Mouse (Mus musculus) stomach, embryonic 14.5 days (tissue): Measurements from ENCODE around the gene Ank3. TPM values are rescaled to one million over a fixed set of nuclear protein-coding genes. Genes with fewer than 3 reads are reported as not detected.
A peak's percentile ranks its signal among the peaks of the same experiment; 100 is the strongest.

Source experiments
- ATAC-seq: fragments of 200-750 bp; cut with Nextera tagmentation; 2 replicates; pipeline ENCODE4 v1.8.0; 2017; ENCODE audit warnings: low read depth, moderate TSS enrichment; ENCODE audit not compliant: insufficient number of reproducible peaks, insufficient read depth, low FRiP score
- H3K27ac ChIP-seq: fragments of 300-500 bp; sonication (generic); 2 replicates; pipeline ENCODE4 v1.5.1; 2014; ENCODE audit warnings: mild to moderate bottlenecking, low read length, moderate library complexity, mixed read lengths
- H3K27me3 ChIP-seq: fragments of 300-500 bp; sonication (generic); 2 replicates; pipeline ENCODE4 v1.6.1; 2014; ENCODE audit warnings: low read length, control low read depth, mixed read lengths; ENCODE audit not compliant: control insufficient read depth, insufficient read depth
- H3K36me3 ChIP-seq: fragments of 300-500 bp; sonication (generic); 2 replicates; pipeline ENCODE4 v1.6.1; 2014; ENCODE audit warnings: mild to moderate bottlenecking, control low read depth, low read length, moderate library complexity, mixed read lengths; ENCODE audit not compliant: control insufficient read depth, insufficient read depth
- H3K4me1 ChIP-seq: fragments of 300-500 bp; sonication (generic); 2 replicates; pipeline ENCODE4 v1.6.1; 2014; ENCODE audit warnings: low read length, control low read depth, mixed read lengths; ENCODE audit not compliant: control insufficient read depth, insufficient read depth
- H3K4me2 ChIP-seq: fragments of 300-500 bp; sonication (generic); replicated peaks from 2 replicates; pipeline ENCODE4 v1.6.1; 2014; ENCODE audit warnings: low read depth, low read length, control low read depth
- H3K4me3 ChIP-seq: fragments of 300-500 bp; sonication (generic); 2 replicates; pipeline ENCODE4 v1.5.1; 2014; ENCODE audit warnings: low read depth, low read length, control low read depth
- H3K9ac ChIP-seq: fragments of 300-500 bp; sonication (generic); replicated peaks from 2 replicates; pipeline ENCODE4 v1.6.1; 2014; ENCODE audit warnings: low read depth, mild to moderate bottlenecking, control low read depth, low read length, moderate library complexity, mixed read lengths
- H3K9me3 ChIP-seq: fragments of 300-500 bp; sonication (generic); 2 replicates; pipeline ENCODE4 v1.6.1; 2016; ENCODE audit warnings: low read depth, low read length, control low read depth; ENCODE audit not compliant: control insufficient read depth
- WGBS: fragments of 180-500 bp; shearing (Covaris S2); extraction: QIAGEN DNeasy Blood & Tissue Kit; methylation state at CpG from one replicate; pipeline ENCODE4 v1.1.7; 2014; 5-methylcytosine and 5-hydroxymethylcytosine counted together
- polyA plus RNA-seq: library from polyadenylated mRNA; unstranded; fragments of >200 nt; fragmentation: Nextera tagmentation; extraction: Ambion mirVana; gene quantifications from 2 replicates; pipeline ENCODE4 v1.2.1, GENCODE M21; 2014

The Ank3 gene
- polyA plus RNA-seq, 1 experiment from 2014 or later: 46.1 TPM

DNA sequence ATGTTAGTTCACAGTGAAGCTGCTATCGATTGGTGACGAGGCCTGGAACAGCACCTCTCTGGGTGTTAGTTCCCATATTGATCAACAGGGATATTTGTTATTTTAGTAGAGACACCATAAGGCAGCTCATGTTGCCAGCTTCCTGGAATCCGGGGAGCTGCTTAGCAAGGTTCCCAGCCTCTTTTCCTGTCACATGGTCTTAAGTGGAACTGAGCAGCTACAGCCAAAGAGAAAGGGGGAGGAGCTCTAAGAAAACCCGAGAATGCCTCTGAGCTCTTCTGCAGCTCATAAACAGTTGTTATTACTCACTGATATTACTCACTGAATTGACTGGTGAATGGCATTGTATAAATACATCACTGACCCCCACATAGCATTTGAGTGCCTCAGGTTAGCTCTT, 318.3 kb downstream of the Ank3 start:
- H3K4me3 ChIP-seq: no peak overlapping the region
- whole genome bisulfite sequencing: 56% methylated on average over 4 of the region's 4 CpGs
- H3K27me3 ChIP-seq: no peaks in the 10 kb centered on the region
- no peak overlapping the region for H3K9ac ChIP-seq
- H3K4me1 ChIP-seq: peaks cover 5% of the 10 kb centered on the region; the same call in 1 of the 2 replicates
- H3K27ac ChIP-seq: no peak overlapping the region
- no peaks in the 10 kb centered on the region for H3K9me3 ChIP-seq
- no peaks in the 10 kb centered on the region for H3K36me3 ChIP-seq
- H3K4me2 ChIP-seq: no peak overlapping the region
- peak; percentile 14; the same call in 1 of the 2 replicates for ATAC-seq

DNA sequence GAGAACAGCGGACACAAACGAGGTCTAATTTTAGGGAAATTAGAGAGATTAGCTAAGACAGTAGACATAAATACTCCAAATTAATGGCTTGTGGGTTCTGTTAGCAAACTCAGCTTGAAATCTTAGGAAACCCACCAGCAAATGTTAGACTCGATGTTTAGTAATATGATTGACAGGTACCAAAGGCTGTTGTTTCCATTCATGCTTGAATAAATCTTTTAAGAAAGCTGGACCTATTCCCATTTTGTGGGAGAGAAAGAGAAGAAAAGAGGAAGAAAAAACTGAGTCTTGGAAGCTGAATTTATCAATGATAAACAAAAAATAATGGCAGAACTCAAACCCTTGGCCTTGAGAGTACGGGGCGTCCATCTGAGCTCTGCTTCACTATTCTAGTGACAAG, 320.8 kb downstream of the Ank3 start:
- no peak overlapping the region for H3K9ac ChIP-seq
- WGBS: 77% methylated on average over 5 of the region's 5 CpGs
- H3K4me2 ChIP-seq: no peak overlapping the region
- peaks cover 5% of the 10 kb centered on the region; the same call in 1 of the 2 replicates for H3K4me1 ChIP-seq
- no peak for ATAC-seq
- no peak overlapping the region for H3K4me3 ChIP-seq
- no peaks in the 10 kb centered on the region for H3K27me3 ChIP-seq
- no peaks in the 10 kb centered on the region for H3K36me3 ChIP-seq
- H3K27ac ChIP-seq: no peak overlapping the region
- no peaks in the 10 kb centered on the region for H3K9me3 ChIP-seq

DNA sequence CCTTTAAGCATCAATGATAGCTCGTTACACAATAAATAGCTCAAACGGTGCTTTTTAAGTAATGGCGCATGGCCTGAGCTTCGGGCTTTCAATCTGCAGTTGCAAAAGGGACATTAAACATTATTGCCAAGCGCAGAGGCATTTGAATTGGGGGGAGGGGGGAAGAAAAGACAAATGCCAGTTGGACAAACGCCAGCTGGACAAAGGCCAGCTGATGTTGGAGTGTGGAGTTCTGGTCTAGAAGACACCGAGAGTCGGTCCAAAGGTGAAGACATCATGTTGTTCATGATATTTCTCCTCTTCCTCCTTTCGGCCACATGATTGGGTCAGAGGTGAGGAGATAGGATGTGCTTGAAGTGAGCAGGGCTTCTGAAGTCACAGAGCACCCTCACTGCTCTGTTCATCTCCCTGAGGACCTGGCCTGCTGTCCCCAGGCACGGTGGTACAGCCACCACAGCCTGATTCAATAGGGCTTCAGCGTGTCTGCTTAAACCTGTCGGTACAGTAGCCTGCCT, 321.4 kb downstream of the Ank3 start:
- Histone ChIP-seq H3K36me3 (no peaks in the 10 kb centered on the region), H3K4me2 (no peak overlapping the region), H3K9me3 (no peaks in the 10 kb centered on the region), H3K4me1 (peaks cover 5% of the 10 kb centered on the region; the same call in 1 of the 2 replicates), H3K4me3 (no peak overlapping the region), H3K27me3 (no peaks in the 10 kb centered on the region), H3K27ac (no peak overlapping the region), H3K9ac (no peak overlapping the region)
- ATAC-seq: no peak
- WGBS: 51% methylated on average over 12 of the region's 12 CpGs

DNA sequence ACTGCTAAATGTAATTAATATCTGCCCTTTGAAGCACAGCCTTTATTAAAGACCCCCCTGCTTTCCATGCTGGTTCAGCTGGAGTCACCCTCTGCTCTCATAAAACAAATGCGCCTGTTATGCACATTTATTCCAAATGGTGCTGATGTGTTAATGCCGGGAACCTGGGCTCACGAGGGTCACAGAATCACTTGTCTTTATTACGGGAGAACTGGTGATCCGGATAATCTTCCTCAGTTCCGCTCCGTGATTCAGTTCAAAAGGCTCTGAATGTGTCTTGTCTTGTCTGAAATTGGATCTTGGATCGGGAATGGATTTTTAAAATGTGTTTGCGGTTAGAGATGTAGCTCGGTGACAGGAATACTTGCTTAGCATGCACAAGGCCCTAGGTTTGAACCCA, 321.9 kb downstream of the Ank3 start:
- no peak overlapping the region for H3K4me3 ChIP-seq
- H3K27me3 ChIP-seq: no peaks in the 10 kb centered on the region
- 83% methylated on average over 10 of the region's 10 CpGs for WGBS
- H3K9ac ChIP-seq: no peak overlapping the region
- H3K27ac ChIP-seq: no peak overlapping the region
- H3K4me1 ChIP-seq: peaks cover 5% of the 10 kb centered on the region; the same call in 1 of the 2 replicates
- no peaks in the 10 kb centered on the region for H3K36me3 ChIP-seq
- no peak for ATAC-seq
- no peaks in the 10 kb centered on the region for H3K9me3 ChIP-seq
- H3K4me2 ChIP-seq: no peak overlapping the region

DNA sequence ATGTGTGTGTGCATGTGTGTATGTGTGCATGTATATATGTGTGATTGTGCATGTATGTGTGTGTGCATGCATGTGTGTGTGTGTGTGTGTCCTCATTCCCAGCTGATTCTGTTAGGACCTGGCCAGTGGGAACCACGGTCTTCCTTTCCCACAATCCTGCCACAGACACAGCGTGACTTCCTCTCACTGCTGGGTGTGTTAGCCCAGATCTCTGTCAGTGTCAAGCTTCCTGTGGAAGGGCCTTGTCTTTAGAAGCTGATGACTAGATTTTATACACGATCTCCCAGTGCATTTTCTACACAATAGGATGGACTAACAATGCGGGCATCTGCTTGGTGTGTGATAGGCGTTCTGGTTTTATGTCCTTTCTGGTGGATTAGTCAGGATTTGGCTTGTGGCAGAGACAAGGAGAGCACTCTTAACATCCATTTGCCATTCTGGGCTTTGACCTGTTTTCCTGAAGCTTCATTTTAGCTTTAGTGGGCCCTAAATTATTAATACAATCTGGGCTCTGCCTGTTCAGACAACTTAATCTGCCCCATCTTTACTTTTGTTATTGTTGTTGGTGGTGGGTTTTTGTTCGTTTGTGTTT, 322.4 kb downstream of the Ank3 start:
- no peak overlapping the region for H3K9ac ChIP-seq
- H3K4me1 ChIP-seq: peaks cover 5% of the 10 kb centered on the region; the same call in 1 of the 2 replicates
- H3K27me3 ChIP-seq: no peaks in the 10 kb centered on the region
- no peak overlapping the region for H3K27ac ChIP-seq
- WGBS: 80% methylated on average over 6 of the region's 6 CpGs
- no peak overlapping the region for H3K4me2 ChIP-seq
- no peaks in the 10 kb centered on the region for H3K36me3 ChIP-seq
- ATAC-seq: no peak
- no peak overlapping the region for H3K4me3 ChIP-seq
- no peaks in the 10 kb centered on the region for H3K9me3 ChIP-seq

DNA sequence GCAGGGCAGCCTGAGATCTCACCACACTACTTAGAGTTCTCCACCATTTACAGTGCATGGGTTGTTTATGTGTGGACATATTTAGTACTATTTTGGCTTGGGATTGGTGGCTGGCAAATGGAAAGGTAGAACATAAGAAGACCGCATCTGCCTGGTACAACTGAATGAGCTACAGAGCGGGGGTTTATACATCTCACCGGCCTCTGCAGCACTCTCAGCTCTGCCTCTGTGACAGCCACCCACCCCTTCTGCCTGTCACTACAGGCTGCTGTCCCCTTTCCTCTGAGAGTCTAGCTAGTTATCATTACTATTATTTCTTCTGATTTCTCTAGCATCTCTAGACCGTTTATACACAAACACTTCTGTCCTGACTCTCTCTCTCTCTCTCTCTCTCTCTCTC, 325.6 kb downstream of the Ank3 start:
- no peak for ATAC-seq
- H3K4me2 ChIP-seq: no peak overlapping the region
- 84% methylated on average over 4 of the region's 4 CpGs for WGBS
- no peak overlapping the region for H3K27ac ChIP-seq
- peaks cover 5% of the 10 kb centered on the region; the same call in 1 of the 2 replicates for H3K4me1 ChIP-seq
- no peaks in the 10 kb centered on the region for H3K27me3 ChIP-seq
- no peaks in the 10 kb centered on the region for H3K36me3 ChIP-seq
- H3K9me3 ChIP-seq: no peaks in the 10 kb centered on the region
- no peak overlapping the region for H3K9ac ChIP-seq
- no peak overlapping the region for H3K4me3 ChIP-seq

DNA sequence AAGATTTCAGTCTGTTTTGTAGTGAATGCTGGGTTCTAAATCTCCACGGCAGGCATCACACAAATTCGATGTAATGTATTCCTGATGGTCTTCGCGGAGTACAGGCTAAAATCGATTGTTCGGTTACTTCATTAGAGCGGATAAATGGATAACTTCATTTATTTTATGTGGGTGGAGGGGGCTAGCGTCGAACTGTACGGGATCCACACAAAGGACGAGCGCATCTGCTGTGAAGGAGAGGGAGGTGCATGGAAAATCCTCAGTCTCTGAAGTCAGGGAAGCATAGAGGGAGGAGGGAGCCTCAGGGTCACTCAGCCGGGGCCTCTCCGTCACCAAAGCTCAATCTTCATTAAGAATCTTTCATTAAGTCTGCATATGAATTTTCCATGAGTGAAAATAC, 326.5 kb downstream of the Ank3 start:
- no peak overlapping the region for H3K27ac ChIP-seq
- H3K4me3 ChIP-seq: no peak overlapping the region
- no peak for ATAC-seq
- H3K9me3 ChIP-seq: no peaks in the 10 kb centered on the region
- H3K4me2 ChIP-seq: no peak overlapping the region
- H3K36me3 ChIP-seq: no peaks in the 10 kb centered on the region
- no peaks in the 10 kb centered on the region for H3K27me3 ChIP-seq
- WGBS: 88% methylated on average over 14 of the region's 14 CpGs
- H3K9ac ChIP-seq: no peak overlapping the region
- H3K4me1 ChIP-seq: peaks cover under 1% of the 10 kb centered on the region; the same call in 1 of the 2 replicates

DNA sequence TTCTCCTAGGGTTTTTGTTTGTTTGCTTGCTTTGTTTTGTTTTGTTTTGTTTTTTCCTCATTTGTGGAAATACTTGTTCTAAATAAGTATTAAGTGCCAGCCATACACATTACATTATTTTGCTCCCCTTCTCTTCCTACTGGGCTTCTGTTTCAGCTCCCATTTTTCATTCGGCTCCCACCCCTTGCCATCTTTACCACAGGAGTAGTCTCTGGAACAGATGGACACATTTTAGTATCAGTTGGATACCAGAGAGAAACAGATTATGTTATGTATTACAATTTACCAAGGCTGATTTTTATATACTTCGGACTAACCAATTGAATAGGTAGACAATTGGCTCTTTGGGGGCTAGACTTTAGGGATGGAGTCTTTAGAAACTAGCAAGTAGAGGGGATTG, 327.7 kb downstream of the Ank3 start:
- Histone ChIP-seq H3K4me2 (no peak overlapping the region), H3K4me1 (0 out of 2 replicates have a peak, but pooled peaks cover 4% of the 10 kb centered on the region), H3K27me3 (no peaks in the 10 kb centered on the region), H3K4me3 (no peak overlapping the region), H3K27ac (no peak overlapping the region), H3K9me3 (no peaks in the 10 kb centered on the region), H3K9ac (no peak overlapping the region), H3K36me3 (no peaks in the 10 kb centered on the region)
- WGBS: 90% methylated on average over 2 of the region's 2 CpGs
- ATAC-seq: no peak

DNA sequence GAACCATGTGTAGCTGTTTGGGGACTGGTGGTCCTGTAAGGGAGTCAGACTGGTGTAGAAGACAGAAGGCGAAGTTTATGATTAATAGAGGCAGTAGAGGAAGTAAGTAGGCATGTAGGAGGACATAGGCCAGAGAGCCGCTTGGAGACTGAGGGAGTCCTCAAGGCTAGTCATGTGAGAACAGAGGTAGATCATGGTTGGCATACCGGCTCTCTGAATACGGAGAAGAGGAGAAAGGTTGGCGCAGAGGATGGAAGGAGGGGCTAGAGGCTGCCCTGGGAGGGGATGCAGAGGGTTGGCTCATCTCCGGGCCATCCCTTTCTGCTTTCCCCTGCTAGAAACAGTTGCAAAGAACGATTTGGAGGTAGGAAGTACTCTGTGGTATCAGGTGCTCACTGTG, 328.2 kb downstream of the Ank3 start:
- Histone ChIP-seq H3K4me1 (0 out of 2 replicates have a peak, but pooled peaks cover 4% of the 10 kb centered on the region), H3K36me3 (no peaks in the 10 kb centered on the region), H3K9me3 (no peaks in the 10 kb centered on the region), H3K9ac (no peak overlapping the region), H3K4me2 (no peak overlapping the region), H3K4me3 (no peak overlapping the region), H3K27ac (no peak overlapping the region), H3K27me3 (no peaks in the 10 kb centered on the region)
- WGBS: 80% methylated on average over 7 of the region's 7 CpGs
- ATAC-seq: no peak
